ENCODE assay signal across 7 mouse cellular contexts in the genomic region with DNA sequence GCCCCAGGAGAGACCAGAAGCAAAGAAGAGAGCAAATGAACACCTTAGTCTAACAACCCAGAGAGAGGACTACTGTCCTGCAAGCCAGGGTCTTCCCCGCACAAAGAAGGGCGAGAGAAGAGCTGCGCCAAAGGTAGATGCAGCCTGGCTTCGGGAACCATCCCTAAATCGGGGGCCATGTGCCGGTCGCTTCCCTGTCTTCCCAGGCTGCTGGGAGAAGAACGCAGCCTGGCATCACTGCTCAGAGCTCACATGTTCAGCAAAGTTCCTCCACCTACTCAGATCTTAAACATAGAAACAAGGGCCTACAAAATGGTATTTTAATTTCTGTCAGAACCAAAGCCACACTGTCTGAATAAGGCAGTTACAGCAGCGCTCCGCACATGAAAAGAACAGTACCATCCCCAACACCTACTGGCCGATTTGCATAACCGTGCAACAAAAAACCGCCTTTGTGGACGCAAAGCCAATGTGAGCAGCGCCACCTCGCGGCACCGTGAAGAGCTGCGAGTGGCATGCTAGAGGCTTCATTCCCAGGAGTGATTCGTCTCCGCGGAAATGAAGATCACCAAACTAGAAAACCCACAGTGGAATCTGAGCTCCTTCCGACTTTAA.
DNase-seq lines count a peak whose midpoint lies in the region; ATAC-seq lines count a peak whose summit lies in the region.

No protein-coding gene starts in this region.

- no peaks in the 10 kb centered on the region for H3K27me3 ChIP-seq in intestine, embryonic 15.5 days (replicated peaks)
- H3K27me3 ChIP-seq in midbrain, embryonic 11.5 days (ENCODE audit: control insufficient read depth, insufficient read depth, low read length) = no peaks in the 10 kb centered on the region

- peak; percentile 65 for ATAC-seq in intestine, embryonic 15.5 days
- peak; percentile 63 for ATAC-seq in midbrain, embryonic 11.5 days (ENCODE audit: low FRiP score)

- no peak overlapping the region for H3K27ac ChIP-seq in intestine, embryonic 15.5 days
- H3K27ac ChIP-seq in midbrain, embryonic 11.5 days (ENCODE audit: low read depth, low read length) = no peak overlapping the region

- WGBS in intestine, embryonic 15.5 days = 11% methylated on average over 23 of the region's 23 CpGs
- 7% methylated on average over 23 of the region's 23 CpGs for WGBS in midbrain, embryonic 11.5 days

- peak; percentile 81 to 84 for DNase-seq in adrenal gland, adult 18-20 months (ENCODE audit: low spot score in 2 of 2)
- peak; percentile 93 for DNase-seq in embryo, embryonic 10.5 days (ENCODE audit: low spot score)
- DNase-seq in gastrocnemius, postnatal 36 days = peak; percentile 70
- peak; percentile 91 to 96 for DNase-seq in left cerebral cortex, postnatal 25 days (ENCODE audit: low spot score in 2 of 2)
- peak; percentile 96 for DNase-seq in midbrain, embryonic 11.5 days (ENCODE audit: low spot score, missing footprints)
- peak; percentile 60 for DNase-seq in skeletal muscle tissue, adult 2 months (ENCODE audit: low read depth, low spot score)

- H3K4me2 ChIP-seq in intestine, embryonic 15.5 days (replicated peaks) = peak overlapping the region; percentile 56
- peak overlapping the region; percentile 27 for H3K4me2 ChIP-seq in midbrain, embryonic 11.5 days

- H3K4me1 ChIP-seq in intestine, embryonic 15.5 days (replicated peaks) = peaks cover 4% of the 10 kb centered on the region
- H3K4me1 ChIP-seq in midbrain, embryonic 11.5 days (ENCODE audit: control insufficient read depth, insufficient read depth, low read length) = peaks cover 11% of the 10 kb centered on the region

- no peaks in the 10 kb centered on the region for H3K9me3 ChIP-seq in intestine, embryonic 15.5 days
- H3K9me3 ChIP-seq in midbrain, embryonic 11.5 days (ENCODE audit: control insufficient read depth, low read length) = no peaks in the 10 kb centered on the region

- peak overlapping the region; percentile 14; the same call in 1 of the 2 replicates for H3K4me3 ChIP-seq in intestine, embryonic 15.5 days (replicated peaks)
- no peak overlapping the region for H3K4me3 ChIP-seq in midbrain, embryonic 11.5 days (ENCODE audit: low read depth, low read length)

- 0 out of 2 replicates have a peak overlapping the region, but pooled peaks have one; percentile 11 for H3K9ac ChIP-seq in intestine, embryonic 15.5 days
- peak overlapping the region; percentile 57; the same call in 1 of the 2 replicates for H3K9ac ChIP-seq in midbrain, embryonic 11.5 days (ENCODE audit: low read length)

- intact Hi-C loops in gastrocnemius, postnatal 36 days (cut with DNase I) = loop anchor here (1.0 kb wide), 1 partner anchor 294 kb away; no protein-coding TSS in a partner anchor
- intact Hi-C loops in left cerebral cortex, postnatal 25 days (cut with DNase I) = loop anchor here (1.0 to 5.0 kb wide), 3 partner anchors 74 to 294 kb away; a partner anchor contains a TSS

- H3K36me3 ChIP-seq in intestine, embryonic 15.5 days = no peaks in the 10 kb centered on the region
- H3K36me3 ChIP-seq in midbrain, embryonic 11.5 days (ENCODE audit: control insufficient read depth, insufficient read depth, low read length) = no peaks in the 10 kb centered on the region
